Mouse (Mus musculus) limb, embryonic 14.5 days (tissue): ENCODE data around the gene Mdfi. TPM values are rescaled to one million over a fixed set of nuclear protein-coding genes. Genes with fewer than 3 reads are reported as not detected.

Source experiments
- ATAC-seq: fragments of 200-750 bp; cut with Nextera tagmentation; 2 replicates; pipeline ENCODE4 v1.8.0; 2017; ENCODE audit warnings: low read depth, moderate number of reproducible peaks, moderate TSS enrichment; ENCODE audit not compliant: low FRiP score
- DNase-seq: peaks from one replicate; pipeline ENCODE4 v3.0.0-alpha.2; 2015; ENCODE audit warnings: low spot score
- H3K27ac ChIP-seq: fragments of 300-500 bp; sonication (generic); replicated peaks from 2 replicates; pipeline ENCODE4 v1.5.1; 2014; ENCODE audit warnings: low read depth, mild to moderate bottlenecking, low read length, moderate library complexity, mixed read lengths
- H3K27me3 ChIP-seq: fragments of 300-500 bp; sonication (generic); 2 replicates; pipeline ENCODE4 v1.6.1; 2014; ENCODE audit warnings: low read length, mixed read lengths; ENCODE audit not compliant: control insufficient read depth, insufficient read depth
- H3K36me3 ChIP-seq: fragments of 300-500 bp; sonication (generic); 2 replicates; pipeline ENCODE4 v1.6.1; 2014; ENCODE audit warnings: mild to moderate bottlenecking, low read length, moderate library complexity, mixed read lengths; ENCODE audit not compliant: control insufficient read depth, insufficient read depth
- H3K4me1 ChIP-seq: fragments of 300-500 bp; sonication (generic); 2 replicates; pipeline ENCODE4 v1.6.1; 2014; ENCODE audit warnings: antibody characterized with exemption, low read length, mixed read lengths; ENCODE audit not compliant: control insufficient read depth, insufficient read depth
- H3K4me2 ChIP-seq: fragments of 300-500 bp; sonication (generic); replicated peaks from 2 replicates; pipeline ENCODE4 v1.6.1; 2014; ENCODE audit warnings: low read depth, mild to moderate bottlenecking, low read length, moderate library complexity; ENCODE audit not compliant: severe bottlenecking
- H3K4me3 ChIP-seq: fragments of 300-500 bp; sonication (generic); replicated peaks from 2 replicates; pipeline ENCODE4 v1.5.1; 2014; ENCODE audit warnings: low read length
- H3K9ac ChIP-seq: fragments of 300-500 bp; sonication (generic); 2 replicates; pipeline ENCODE4 v1.6.1; 2014; ENCODE audit warnings: mild to moderate bottlenecking, low read depth, low read length, moderate library complexity; ENCODE audit not compliant: severe bottlenecking
- H3K9me3 ChIP-seq: fragments of 300-500 bp; sonication (generic); 2 replicates; pipeline ENCODE4 v1.6.1; 2016; ENCODE audit warnings: low read length; ENCODE audit not compliant: control insufficient read depth
- POLR2A ChIP-seq: fragments of 200-500 bp; IDR thresholded peaks from 2 replicates; pipeline ENCODE4 v1.8.0; 2012; ENCODE audit warnings: inconsistent platforms, mild to moderate bottlenecking, moderate library complexity, borderline replicate concordance; ENCODE audit not compliant: insufficient read depth, insufficient read length; ENCODE audit errors: extremely low read depth
- WGBS: fragments of 180-500 bp; shearing (Covaris S2); extraction: QIAGEN DNeasy Blood & Tissue Kit; methylation state at CpG from one replicate; pipeline ENCODE4 v1.1.7; 2014; 5-methylcytosine and 5-hydroxymethylcytosine counted together
- polyA plus RNA-seq, 2 experiments: library from polyadenylated mRNA; depleted of rRNA in 1 of 2; stranded (reverse) in 1 of 2; unstranded in 1 of 2; fragments of >200 nt; fragmentation: Nextera tagmentation in 1 of 2; extraction: Ambion mirVana in 1 of 2; gene quantifications; 2 replicates each; pipeline versions ENCODE4 v1.2.1 to v1.2.3; 2012 to 2014

Gene Mdfi
- polyA plus RNA-seq, 2 experiments = 57.5 to 281 TPM

DNA sequence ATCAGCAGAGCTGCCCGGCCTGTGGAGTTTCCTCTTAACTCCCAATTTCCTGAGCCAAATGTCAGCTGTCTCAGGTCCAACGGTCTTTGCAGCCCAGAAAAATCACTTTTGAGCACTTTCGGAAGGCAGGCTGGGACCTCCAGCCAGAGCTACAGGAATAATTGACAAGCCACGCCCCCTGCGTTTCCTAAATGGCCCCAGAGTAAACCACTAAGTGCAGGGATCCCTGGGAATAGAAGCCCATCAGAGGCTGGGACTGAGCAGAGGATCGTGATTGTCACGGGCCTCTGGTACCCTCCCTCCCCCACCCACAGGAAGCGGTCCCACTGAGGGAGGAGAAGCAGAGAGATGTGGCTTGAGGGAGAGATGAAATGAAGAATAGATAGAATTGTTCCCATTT, 31.7 kb downstream of the Mdfi start:
- H3K4me3 ChIP-seq = no peak overlapping the region
- no peak overlapping the region for H3K27ac ChIP-seq
- TF ChIP-seq POLR2A = no peak
- H3K4me1 ChIP-seq = peaks cover 2% of the 10 kb centered on the region; the same call in 1 of the 2 replicates
- no peaks in the 10 kb centered on the region for H3K9me3 ChIP-seq
- H3K36me3 ChIP-seq = no peaks in the 10 kb centered on the region
- H3K27me3 ChIP-seq = no peaks in the 10 kb centered on the region
- WGBS = 9% methylated on average over 8 of the region's 8 CpGs
- H3K9ac ChIP-seq = no peak overlapping the region
- no peak for DNase-seq
- H3K4me2 ChIP-seq = no peak overlapping the region
- no peak for ATAC-seq

DNA sequence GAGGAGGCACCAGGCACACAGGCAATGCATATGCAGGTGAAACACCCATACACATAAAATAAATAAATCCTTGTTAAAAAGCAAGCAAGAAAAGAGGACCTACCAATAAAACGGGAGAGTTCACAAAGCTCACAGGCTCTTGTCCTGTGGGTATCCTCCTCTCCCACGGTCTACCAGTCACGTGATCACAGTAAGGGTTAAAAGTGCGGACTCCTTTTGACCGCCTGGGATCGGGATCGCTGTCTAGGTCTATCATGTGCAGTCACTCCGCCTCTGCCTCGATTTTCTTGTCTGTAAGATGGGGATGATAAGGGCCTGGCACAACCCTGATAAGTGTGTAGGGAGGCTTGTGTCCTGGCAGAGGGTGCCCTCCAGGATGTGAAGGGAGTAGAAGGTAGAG, 37.1 kb downstream of the Mdfi start:
- no peak overlapping the region for H3K9ac ChIP-seq
- no peaks in the 10 kb centered on the region for H3K27me3 ChIP-seq
- 79% methylated on average over 9 of the region's 9 CpGs for WGBS
- no peak overlapping the region for H3K4me3 ChIP-seq
- no peak overlapping the region for H3K27ac ChIP-seq
- no peak overlapping the region for H3K4me2 ChIP-seq
- no peaks in the 10 kb centered on the region for H3K36me3 ChIP-seq
- DNase-seq = no peak
- ATAC-seq = no peak
- no peaks in the 10 kb centered on the region for H3K9me3 ChIP-seq
- TF ChIP-seq POLR2A = no peak
- peaks cover 11% of the 10 kb centered on the region; the same call in 1 of the 2 replicates for H3K4me1 ChIP-seq

DNA sequence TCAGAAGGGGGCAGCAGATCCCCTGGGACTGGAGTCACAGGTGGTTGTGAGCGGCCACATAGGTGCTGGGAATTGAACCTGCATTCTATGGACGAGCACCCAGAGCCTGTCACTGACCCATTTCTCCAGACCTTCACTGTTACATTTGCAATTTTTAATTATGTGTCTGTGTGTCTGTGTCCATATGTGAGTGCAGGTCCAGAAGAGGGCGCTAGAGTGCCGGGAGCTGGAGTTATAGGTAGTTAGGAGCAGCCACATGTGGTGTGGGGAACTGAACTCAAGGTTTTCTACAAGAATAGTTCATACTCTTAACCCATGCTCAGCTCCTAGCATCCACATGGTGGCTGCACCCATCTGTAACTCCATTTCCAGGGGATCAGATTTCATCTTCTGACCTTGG, 37.5 kb downstream of the Mdfi start:
- 70% methylated on average over 4 of the region's 4 CpGs for WGBS

DNA sequence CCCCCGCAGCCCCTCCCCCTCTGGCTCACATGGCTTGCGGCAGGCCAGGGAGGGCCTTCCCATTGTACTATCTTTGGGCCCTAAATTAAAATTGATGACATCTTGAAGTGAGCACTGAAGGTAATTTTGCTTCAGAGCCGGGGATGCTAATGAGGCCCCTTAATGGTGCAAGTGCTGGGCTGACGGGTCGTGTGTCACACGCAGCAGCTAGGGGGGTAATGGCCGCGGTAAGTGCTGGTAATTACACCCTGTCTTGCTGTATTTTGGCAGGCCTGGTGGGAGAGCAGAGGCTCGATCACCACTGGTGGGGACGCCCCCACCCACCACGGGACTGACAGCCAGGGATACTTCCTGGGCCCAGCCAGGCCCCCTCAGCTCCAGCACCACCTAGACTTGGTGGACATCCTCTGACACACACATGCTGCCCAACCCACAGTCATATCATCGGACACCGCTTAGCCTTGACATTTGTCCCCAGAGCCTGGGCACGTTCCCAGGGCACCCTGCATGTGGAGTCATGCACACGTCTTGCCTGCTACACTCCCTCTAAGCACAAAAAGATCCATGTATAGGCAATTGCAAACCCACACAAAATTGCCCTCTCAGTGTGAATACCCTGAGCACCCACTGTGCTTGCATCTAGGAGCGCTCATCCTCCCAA, 38.2 kb downstream of the Mdfi start:
- Histone ChIP-seq H3K36me3 (no peaks in the 10 kb centered on the region), H3K27ac (no peak overlapping the region), H3K27me3 (no peaks in the 10 kb centered on the region), H3K9me3 (no peaks in the 10 kb centered on the region), H3K4me3 (no peak overlapping the region), H3K4me2 (no peak overlapping the region), H3K9ac (no peak overlapping the region), H3K4me1 (peaks cover 11% of the 10 kb centered on the region; the same call in 1 of the 2 replicates)
- DNase-seq (no peak), ATAC-seq (no peak)
- 39% methylated on average over 16 of the region's 16 CpGs for WGBS
- no peak for TF ChIP-seq POLR2A

More for the DNA sequence above, 37.5 kb downstream of the Mdfi start:
- TF ChIP-seq POLR2A = no peak
- no peak overlapping the region for H3K4me2 ChIP-seq
- DNase-seq = no peak
- no peak for ATAC-seq
- no peaks in the 10 kb centered on the region for H3K36me3 ChIP-seq
- no peak overlapping the region for H3K9ac ChIP-seq
- H3K4me1 ChIP-seq = peaks cover 11% of the 10 kb centered on the region; the same call in 1 of the 2 replicates
- no peaks in the 10 kb centered on the region for H3K27me3 ChIP-seq
- no peaks in the 10 kb centered on the region for H3K9me3 ChIP-seq
- no peak overlapping the region for H3K27ac ChIP-seq
- no peak overlapping the region for H3K4me3 ChIP-seq

DNA sequence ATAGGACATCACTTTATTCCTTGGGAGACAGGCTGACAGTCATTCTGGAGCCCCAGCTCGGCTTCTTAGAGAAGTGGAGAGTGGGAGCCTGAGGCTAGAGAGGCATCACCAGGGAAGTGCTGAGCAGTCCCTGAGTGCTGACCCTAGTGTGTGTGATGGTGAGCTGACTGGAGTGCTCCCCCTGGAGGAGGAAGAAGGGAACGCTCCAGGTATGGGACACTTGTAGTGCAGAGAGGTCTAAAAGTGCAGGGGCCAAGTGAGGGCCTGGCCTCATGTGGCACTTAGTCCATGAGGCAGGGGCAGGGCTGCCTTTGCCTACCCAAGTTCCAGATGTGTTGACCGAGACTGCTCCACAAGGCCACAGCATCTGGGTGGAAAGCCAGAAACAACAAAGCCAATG, 39.0 kb downstream of the Mdfi start:
- no peaks in the 10 kb centered on the region for H3K9me3 ChIP-seq
- ATAC-seq (no peak), DNase-seq (peak; percentile 40)
- H3K36me3 ChIP-seq = no peaks in the 10 kb centered on the region
- no peak overlapping the region for H3K4me2 ChIP-seq
- no peak overlapping the region for H3K27ac ChIP-seq
- 38% methylated on average over 3 of the region's 3 CpGs for WGBS
- H3K4me1 ChIP-seq = peaks cover 11% of the 10 kb centered on the region; the same call in 1 of the 2 replicates
- H3K4me3 ChIP-seq = no peak overlapping the region
- no peaks in the 10 kb centered on the region for H3K27me3 ChIP-seq
- TF ChIP-seq POLR2A = no peak
- no peak overlapping the region for H3K9ac ChIP-seq

DNA sequence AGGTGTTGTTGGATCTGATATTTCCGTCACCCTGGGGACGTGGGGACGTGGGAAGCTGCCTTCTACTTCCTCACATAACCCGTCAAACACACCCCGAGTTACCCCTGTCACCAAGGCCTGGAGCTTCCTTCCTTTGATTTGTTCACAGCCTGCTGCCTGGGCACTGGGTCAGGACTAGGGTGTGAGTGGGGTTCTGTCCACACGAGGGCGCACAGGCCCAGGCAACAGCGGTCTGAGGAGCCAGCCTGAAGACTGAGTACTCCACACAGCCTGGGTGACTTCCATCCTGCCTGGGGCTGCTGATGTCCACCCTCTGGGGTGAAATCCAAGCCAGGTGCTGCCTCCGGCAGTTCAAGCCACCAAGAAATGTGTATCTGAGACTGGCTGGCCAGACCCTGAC, 41.1 kb downstream of the Mdfi start:
- 6% methylated on average over 9 of the region's 9 CpGs for WGBS
- ATAC-seq = peak; percentile 83

More for the DNA sequence above, 41.1 kb downstream of the Mdfi start:
- no peak for TF ChIP-seq POLR2A
- no peaks in the 10 kb centered on the region for H3K9me3 ChIP-seq
- peaks cover 11% of the 10 kb centered on the region; the same call in 1 of the 2 replicates for H3K4me1 ChIP-seq
- H3K9ac ChIP-seq = no peak overlapping the region
- no peak overlapping the region for H3K4me3 ChIP-seq
- H3K36me3 ChIP-seq = no peaks in the 10 kb centered on the region
- no peaks in the 10 kb centered on the region for H3K27me3 ChIP-seq
- peak; percentile 80 for DNase-seq
- no peak overlapping the region for H3K27ac ChIP-seq
- H3K4me2 ChIP-seq = no peak overlapping the region
